8 mouse cellular contexts compared by ENCODE assay signal in genomic region chr11:98982773-98983133, GRCm38 (mm10). TPM values are rescaled to one million over a fixed set of nuclear protein-coding genes. Genes with fewer than 3 reads are reported as not detected.
DNase-seq lines count a peak whose midpoint lies in the region; ATAC-seq lines count a peak whose summit lies in the region.

Gene Gjd3 (minus strand): TSS chr11:98983016.

- H3K4me3 ChIP-seq in heart, embryonic 13.5 days = peak within 1 kb of the TSS; percentile 69

- peak within 1 kb of the TSS; percentile 42; the same call in 1 of the 2 replicates for H3K27ac ChIP-seq in heart, embryonic 13.5 days (replicated peaks)

- H3K27me3 ChIP-seq in heart, embryonic 13.5 days (replicated peaks) = peaks cover 40% of the 10 kb centered on the region

- H3K4me1 ChIP-seq in heart, embryonic 13.5 days = peaks cover 38% of the 10 kb centered on the region

- H3K4me2 ChIP-seq in heart, embryonic 13.5 days = peak within 1 kb of the TSS; percentile 99

- no peak for DNase-seq in heart, postnatal 10 days
- DNase-seq in ES-CJ7 (ENCODE audit: low read depth, low spot score) (peak; percentile 48), adipocyte (ENCODE audit: low spot score) (no peak)
- DNase-seq in lung, postnatal 10 days = peak; percentile 27
- no peak for DNase-seq in adrenal gland, adult 8-10 months

- WGBS in heart, embryonic 13.5 days = under 1% methylated on average over 28 of the region's 28 CpGs

- H3K9me3 ChIP-seq in heart, embryonic 13.5 days = 0 out of 2 replicates have a peak, but pooled peaks cover 6% of the 10 kb centered on the region

- no peaks in the 10 kb centered on the region for H3K36me3 ChIP-seq in heart, embryonic 13.5 days

- peak within 1 kb of the TSS; percentile 85 for H3K9ac ChIP-seq in heart, embryonic 13.5 days

- ATAC-seq in heart, embryonic 13.5 days (ENCODE audit: extremely low read depth, insufficient number of reproducible peaks, low FRiP score, low TSS enrichment) = peak; percentile 21; the same call in 1 of the 2 replicates
- ATAC-seq in granulocyte monocyte progenitor cell, adult 5-6 weeks (replicated peaks; ENCODE audit: poor library complexity, severe bottlenecking) = peak; percentile 40
- ATAC-seq in inflammation-experienced regulatory T-cells, adult 6 months = no peak

- intact Hi-C loops in heart, postnatal 10 days (cut with DNase I) = no loop called here

RNA-seq across cellular contexts. Expression of gene Gjd3, which starts in this region (rescaled TPM):
- polyA plus RNA-seq in heart, embryonic 13.5 days (2015; fragmentation: Nextera tagmentation; extraction: Ambion mirVana) = 1.3 and 3.3 TPM in 2 replicates
- 1 to 10 TPM; 1.3 to 2.0 TPM for total RNA-seq in heart, postnatal 10 days (2021)
- total RNA-seq in granulocyte monocyte progenitor cell, adult 5-6 weeks (2014; fragmentation: Nextera tagmentation) = not detected in 2 replicates
- 1.8 TPM in 1 of 2 replicates, not detected in the other for total RNA-seq in granulocyte monocyte progenitor cell, adult 5-6 weeks (2017)
- total RNA-seq in adrenal gland, adult 8-10 months (2022) = not detected
- not detected for polyA plus RNA-seq in inflammation-experienced regulatory T-cells, adult 6 months (2017; shearing (Covaris generic))

Comparison
In these comparisons a context has a peak if more than half of its experiments do, and no peak if none do; other contexts are left out.
1. DNase-seq: peak in ES-CJ7 (single experiment) and lung, postnatal 10 days (single experiment); none in heart, postnatal 10 days (0 of 2), adrenal gland, adult 8-10 months (single experiment) and adipocyte (single experiment).